Mouse (Mus musculus): ENCODE measurements around the gene Abcc8.
"Not testable (repeated sequence)": the region's sequence is repeated elsewhere in the genome, so short reads cannot be mapped to it uniquely, and the experiment has no call there.

The Abcc8 gene

GRCm38 (mm10) chr7:46179431-46180275 lies at the start of gene Abcc8:
Abcc8 (minus strand) TSS chr7:46180033.
- no peak for DNase-seq (ENCODE audit: low spot score)

GRCm38 (mm10) chr7:46226936-46227335 lies 47.1 kb upstream of the Abcc8 start:
- DNase-seq (ENCODE audit: low spot score) = peak; percentile 28

- DNase-seq (ENCODE audit: low spot score) = peak; percentile 31
Observed at GRCm38 (mm10) chr7:46226253-46226652, 46.4 kb upstream of the Abcc8 start.

DNA sequence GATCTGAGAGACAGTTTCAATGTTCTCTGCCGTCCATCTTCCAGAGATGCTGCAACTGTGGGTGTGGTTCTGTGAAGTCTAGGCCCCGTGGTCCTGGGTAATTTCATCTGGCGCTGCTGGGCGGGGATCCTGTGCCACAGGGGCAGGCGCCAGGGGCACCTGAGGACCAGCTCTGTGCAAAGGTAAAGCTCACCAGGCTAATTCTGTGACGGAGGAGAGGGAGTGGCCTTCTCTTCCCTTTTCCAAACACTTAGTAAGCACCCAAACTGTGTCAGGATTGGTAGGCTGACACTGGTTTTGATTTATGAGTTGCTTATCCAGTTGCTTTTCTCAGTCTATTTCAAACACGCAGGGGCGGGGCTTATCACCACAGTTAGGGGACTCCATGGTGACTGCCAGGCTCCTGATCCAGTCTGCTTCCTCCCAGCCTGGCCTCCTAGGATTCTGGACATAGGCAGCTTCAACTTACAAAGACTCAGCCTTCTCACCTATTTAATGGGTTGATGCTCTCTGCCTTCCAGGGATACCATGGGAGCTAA lies 40.8 kb upstream of the Abcc8 start:
- no peak for DNase-seq (ENCODE audit: low spot score)

GRCm38 (mm10) chr7:46218415-46218814 lies 38.6 kb upstream of the Abcc8 start:
- no peak for DNase-seq (ENCODE audit: low spot score)

DNA sequence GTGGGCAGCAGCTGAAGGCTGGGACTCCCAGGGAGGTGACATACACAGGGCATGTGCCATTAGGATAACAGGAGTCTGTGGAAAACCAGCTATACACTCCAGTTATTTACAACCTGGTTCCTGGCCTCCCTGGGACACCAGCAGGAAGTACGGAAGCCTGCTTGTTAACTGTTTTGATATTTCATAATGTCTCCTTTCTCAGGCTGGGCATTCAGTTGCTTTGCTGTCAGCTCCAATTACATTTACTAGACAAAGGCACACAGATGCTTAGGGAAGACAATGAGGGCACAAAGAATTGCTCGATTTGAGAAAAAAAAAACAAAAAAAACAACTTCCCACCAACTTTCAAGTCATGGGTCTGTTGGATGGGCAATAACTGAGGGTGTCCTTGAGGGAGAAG lies 36.6 kb upstream of the Abcc8 start:
- DNase-seq (ENCODE audit: low spot score) = no peak

GRCm38 (mm10) chr7:46210276-46210675 lies 30.4 kb upstream of the Abcc8 start:
- DNase-seq (ENCODE audit: low spot score) = no peak

GRCm38 (mm10) chr7:46208131-46208530 lies 28.3 kb upstream of the Abcc8 start:
- DNase-seq (ENCODE audit: low spot score) = no peak

DNA sequence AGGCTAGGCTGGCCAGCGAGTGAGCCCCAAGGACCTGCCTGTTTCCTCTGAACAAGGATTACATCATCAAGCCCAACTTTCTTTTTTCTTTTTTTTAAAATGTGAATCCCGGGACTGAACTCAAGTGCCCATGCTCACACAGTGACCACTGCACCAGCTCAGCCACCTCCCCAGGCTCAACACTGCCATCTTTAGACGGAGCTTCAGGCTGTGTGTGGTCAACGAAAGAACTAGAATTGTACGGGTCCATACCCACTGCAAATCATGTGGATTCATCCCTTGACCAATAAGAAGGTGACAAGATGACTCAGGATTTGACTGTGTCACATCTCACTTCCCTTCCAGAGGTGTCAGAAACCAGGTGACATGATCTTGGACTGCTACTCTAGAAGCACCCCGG lies 24.9 kb upstream of the Abcc8 start:
- DNase-seq (ENCODE audit: low spot score) = no peak

GRCm38 (mm10) chr7:46204046-46204471 lies 24.2 kb upstream of the Abcc8 start:
- no peak for DNase-seq (ENCODE audit: low spot score)

GRCm38 (mm10) chr7:46201649-46202048 lies 21.8 kb upstream of the Abcc8 start:
- no peak for DNase-seq (ENCODE audit: low spot score)

DNA sequence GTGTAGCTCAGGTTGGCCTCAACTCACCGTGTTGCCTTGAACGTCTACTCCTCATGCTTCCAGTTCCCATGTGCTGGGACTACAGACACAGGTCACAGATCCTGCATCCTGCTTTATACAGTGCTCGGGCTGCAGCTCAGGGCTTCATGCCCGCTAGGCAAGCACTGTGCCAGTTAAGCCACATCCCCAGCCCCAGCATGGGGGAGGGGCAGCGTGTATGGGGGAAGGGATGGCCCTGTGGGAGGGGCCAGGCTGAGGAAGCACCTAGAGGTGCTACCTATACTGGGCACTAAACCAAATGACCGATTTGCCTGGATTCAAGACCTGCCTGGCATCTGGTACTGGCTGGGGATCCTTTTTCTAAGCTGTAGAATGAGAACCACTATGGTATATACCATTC lies 20.2 kb upstream of the Abcc8 start:
- no peak for DNase-seq (ENCODE audit: low spot score)

GRCm38 (mm10) chr7:46195356-46195755 lies 15.5 kb upstream of the Abcc8 start:
- no peak for DNase-seq (ENCODE audit: low spot score)

- no peak for DNase-seq (ENCODE audit: low spot score)
Observed at GRCm38 (mm10) chr7:46184232-46184631, 4.4 kb upstream of the Abcc8 start.

- DNase-seq (ENCODE audit: low spot score) = peak; percentile 34
Observed at GRCm38 (mm10) chr7:46181590-46181989, 1.8 kb upstream of the Abcc8 start.

- not testable (repeated sequence) for DNase-seq (ENCODE audit: low spot score)
Observed at GRCm38 (mm10) chr7:46168980-46169379, 10.9 kb downstream of the Abcc8 start.

DNA sequence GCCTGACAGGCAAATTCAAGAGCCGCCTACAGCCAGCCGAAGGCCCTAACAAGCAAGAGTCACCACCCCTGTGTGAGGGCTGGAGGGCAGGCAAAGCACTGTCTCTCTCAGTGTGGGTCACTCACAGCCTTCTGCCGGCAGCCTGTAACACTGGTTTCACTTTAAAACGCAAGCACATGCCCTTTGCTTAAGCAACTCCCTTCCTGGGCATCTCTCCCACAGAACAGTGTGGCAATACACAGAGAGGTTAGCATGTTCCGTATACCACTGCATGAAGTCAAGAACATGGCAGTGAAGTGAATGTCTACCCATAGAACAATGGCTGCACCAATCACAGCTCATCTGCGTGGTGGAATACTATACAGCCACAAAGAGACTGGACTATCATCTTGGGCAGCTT lies 11.4 kb downstream of the Abcc8 start:
- peak; percentile 54 for DNase-seq (ENCODE audit: low spot score)

- DNase-seq (ENCODE audit: low spot score) = no peak
Observed at GRCm38 (mm10) chr7:46167901-46168300, 11.9 kb downstream of the Abcc8 start.

- DNase-seq (ENCODE audit: low spot score) = no peak
Observed at GRCm38 (mm10) chr7:46165876-46166275, 14.0 kb downstream of the Abcc8 start.

DNA sequence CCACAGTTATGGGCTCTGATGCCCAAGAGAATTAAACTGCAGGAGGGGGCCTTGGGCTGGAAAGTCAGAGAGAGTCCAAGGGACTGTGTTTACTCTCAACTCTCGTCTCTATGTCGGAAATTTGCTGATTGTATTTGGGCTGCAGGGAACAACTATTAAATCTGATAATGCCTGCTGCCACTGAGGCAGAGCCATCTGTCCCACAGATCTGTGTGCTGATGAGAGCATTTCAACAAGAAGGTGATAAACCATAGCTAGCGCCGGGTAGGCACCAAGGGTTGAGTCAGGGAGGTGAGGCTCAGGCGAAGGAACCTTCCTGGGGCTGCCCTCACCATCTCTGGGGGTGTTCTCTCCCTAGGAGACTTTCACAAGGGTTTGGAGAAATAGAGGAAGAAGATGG lies 17.1 kb downstream of the Abcc8 start:
- no peak for DNase-seq (ENCODE audit: low spot score)

DNA sequence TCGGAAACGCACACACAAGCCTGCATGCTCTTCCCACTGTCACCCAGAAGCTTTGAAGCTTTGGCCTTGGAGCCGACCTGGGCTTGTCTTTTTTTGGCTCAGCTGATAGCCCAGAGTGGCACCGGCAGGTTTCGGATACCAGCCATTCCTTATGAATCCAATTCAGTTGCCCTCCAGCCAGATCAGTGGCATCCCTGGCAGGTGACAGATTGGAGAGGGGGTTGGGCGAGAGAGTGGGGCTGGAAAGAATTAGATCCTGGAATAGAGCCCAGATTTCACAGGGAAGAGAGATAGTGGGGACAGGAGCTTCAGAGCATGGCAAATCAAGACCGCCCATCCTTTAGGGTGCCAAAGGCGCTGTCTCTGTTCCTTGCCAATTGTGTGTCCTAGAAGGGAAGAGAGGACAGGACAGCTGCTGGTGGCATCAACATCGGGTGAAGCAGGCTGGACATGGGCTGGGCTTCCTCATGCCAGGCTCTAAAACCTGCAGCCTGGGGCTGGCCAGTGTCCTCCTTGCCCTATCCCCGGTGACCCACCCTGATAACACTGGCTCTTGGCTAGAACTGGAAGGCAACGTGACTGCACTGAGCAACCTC lies 17.6 kb downstream of the Abcc8 start:
- no peak for DNase-seq (ENCODE audit: low spot score)

DNA sequence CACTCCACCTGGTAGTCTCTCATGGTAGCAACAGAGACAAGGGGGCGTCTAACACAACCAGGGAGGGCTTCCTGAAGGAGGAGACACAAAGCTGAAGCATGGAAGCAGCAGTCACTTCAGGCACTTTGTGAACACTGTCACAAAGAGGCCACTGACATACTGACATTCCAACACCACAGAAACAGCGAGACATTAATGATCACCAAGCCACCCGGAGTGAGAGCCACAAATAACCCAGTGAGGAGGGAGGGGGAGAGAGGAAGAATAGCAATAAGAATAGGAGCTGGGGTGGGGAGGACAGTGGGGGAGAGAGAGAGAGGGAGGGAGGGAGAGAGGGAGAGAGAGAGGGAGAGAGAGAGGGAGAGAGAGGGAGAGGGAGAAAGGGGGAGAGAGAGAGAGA lies 18.2 kb downstream of the Abcc8 start:
- DNase-seq (ENCODE audit: low spot score) = no peak

- DNase-seq (ENCODE audit: low spot score) = no peak
Observed at GRCm38 (mm10) chr7:46157746-46158145, 22.1 kb downstream of the Abcc8 start.

Data from adipocyte (in vitro differentiated cells).